Mouse (Mus musculus) limb, embryonic 14.5 days (tissue): ENCODE results near the gene Ccl17. TPM values are rescaled to one million over a fixed set of nuclear protein-coding genes. Genes with fewer than 3 reads are reported as not detected.
A peak's percentile ranks its signal among the peaks of the same experiment; 100 is the strongest.

Source experiments
- ATAC-seq: fragments of 200-750 bp; cut with Nextera tagmentation; 2 replicates; pipeline ENCODE4 v1.8.0; 2017; ENCODE audit warnings: low read depth, moderate number of reproducible peaks, moderate TSS enrichment; ENCODE audit not compliant: low FRiP score
- DNase-seq: peaks from one replicate; pipeline ENCODE4 v3.0.0-alpha.2; 2015; ENCODE audit warnings: low spot score
- H3K27ac ChIP-seq: fragments of 300-500 bp; sonication (generic); replicated peaks from 2 replicates; pipeline ENCODE4 v1.5.1; 2014; ENCODE audit warnings: low read depth, mild to moderate bottlenecking, low read length, moderate library complexity, mixed read lengths
- H3K27me3 ChIP-seq: fragments of 300-500 bp; sonication (generic); 2 replicates; pipeline ENCODE4 v1.6.1; 2014; ENCODE audit warnings: low read length, mixed read lengths; ENCODE audit not compliant: control insufficient read depth, insufficient read depth
- H3K36me3 ChIP-seq: fragments of 300-500 bp; sonication (generic); 2 replicates; pipeline ENCODE4 v1.6.1; 2014; ENCODE audit warnings: mild to moderate bottlenecking, low read length, moderate library complexity, mixed read lengths; ENCODE audit not compliant: control insufficient read depth, insufficient read depth
- H3K4me1 ChIP-seq: fragments of 300-500 bp; sonication (generic); 2 replicates; pipeline ENCODE4 v1.6.1; 2014; ENCODE audit warnings: antibody characterized with exemption, low read length, mixed read lengths; ENCODE audit not compliant: control insufficient read depth, insufficient read depth
- H3K4me2 ChIP-seq: fragments of 300-500 bp; sonication (generic); replicated peaks from 2 replicates; pipeline ENCODE4 v1.6.1; 2014; ENCODE audit warnings: low read depth, mild to moderate bottlenecking, low read length, moderate library complexity; ENCODE audit not compliant: severe bottlenecking
- H3K4me3 ChIP-seq: fragments of 300-500 bp; sonication (generic); replicated peaks from 2 replicates; pipeline ENCODE4 v1.5.1; 2014; ENCODE audit warnings: low read length
- H3K9ac ChIP-seq: fragments of 300-500 bp; sonication (generic); 2 replicates; pipeline ENCODE4 v1.6.1; 2014; ENCODE audit warnings: mild to moderate bottlenecking, low read depth, low read length, moderate library complexity; ENCODE audit not compliant: severe bottlenecking
- H3K9me3 ChIP-seq: fragments of 300-500 bp; sonication (generic); 2 replicates; pipeline ENCODE4 v1.6.1; 2016; ENCODE audit warnings: low read length; ENCODE audit not compliant: control insufficient read depth
- POLR2A ChIP-seq: fragments of 200-500 bp; IDR thresholded peaks from 2 replicates; pipeline ENCODE4 v1.8.0; 2012; ENCODE audit warnings: inconsistent platforms, mild to moderate bottlenecking, moderate library complexity, borderline replicate concordance; ENCODE audit not compliant: insufficient read depth, insufficient read length; ENCODE audit errors: extremely low read depth
- WGBS: fragments of 180-500 bp; shearing (Covaris S2); extraction: QIAGEN DNeasy Blood & Tissue Kit; methylation state at CpG from one replicate; pipeline ENCODE4 v1.1.7; 2014; 5-methylcytosine and 5-hydroxymethylcytosine counted together
- polyA plus RNA-seq, 2 experiments: library from polyadenylated mRNA; depleted of rRNA in 1 of 2; stranded (reverse) in 1 of 2; unstranded in 1 of 2; fragments of >200 nt; fragmentation: Nextera tagmentation in 1 of 2; extraction: Ambion mirVana in 1 of 2; gene quantifications; 2 replicates each; pipeline versions ENCODE4 v1.2.1 to v1.2.3; 2012 to 2014

Ccl17 gene
- polyA plus RNA-seq, 2 experiments, result 0.45 to 0.67 TPM

GRCm38 (mm10) chr8:94857011-94857345 lies 46.7 kb downstream of the Ccl17 start:
- Histone ChIP-seq H3K27me3 (no peaks in the 10 kb centered on the region), H3K27ac (no peak overlapping the region), H3K9ac (peak overlapping the region; percentile 91; the same call in 1 of the 2 replicates), H3K4me2 (no peak overlapping the region), H3K4me1 (peaks cover 4% of the 10 kb centered on the region; the same call in 1 of the 2 replicates), H3K4me3 (peak overlapping the region; percentile 91), H3K36me3 (peaks cover 49% of the 10 kb centered on the region), H3K9me3 (no peaks in the 10 kb centered on the region)
- whole genome bisulfite sequencing, result 33% methylated on average over 5 of the region's 5 CpGs
- 0 out of 2 replicates have a peak, but pooled peaks have one; percentile 4 for ATAC-seq
- DNase-seq, result no peak
- no peak for TF ChIP-seq POLR2A

DNA sequence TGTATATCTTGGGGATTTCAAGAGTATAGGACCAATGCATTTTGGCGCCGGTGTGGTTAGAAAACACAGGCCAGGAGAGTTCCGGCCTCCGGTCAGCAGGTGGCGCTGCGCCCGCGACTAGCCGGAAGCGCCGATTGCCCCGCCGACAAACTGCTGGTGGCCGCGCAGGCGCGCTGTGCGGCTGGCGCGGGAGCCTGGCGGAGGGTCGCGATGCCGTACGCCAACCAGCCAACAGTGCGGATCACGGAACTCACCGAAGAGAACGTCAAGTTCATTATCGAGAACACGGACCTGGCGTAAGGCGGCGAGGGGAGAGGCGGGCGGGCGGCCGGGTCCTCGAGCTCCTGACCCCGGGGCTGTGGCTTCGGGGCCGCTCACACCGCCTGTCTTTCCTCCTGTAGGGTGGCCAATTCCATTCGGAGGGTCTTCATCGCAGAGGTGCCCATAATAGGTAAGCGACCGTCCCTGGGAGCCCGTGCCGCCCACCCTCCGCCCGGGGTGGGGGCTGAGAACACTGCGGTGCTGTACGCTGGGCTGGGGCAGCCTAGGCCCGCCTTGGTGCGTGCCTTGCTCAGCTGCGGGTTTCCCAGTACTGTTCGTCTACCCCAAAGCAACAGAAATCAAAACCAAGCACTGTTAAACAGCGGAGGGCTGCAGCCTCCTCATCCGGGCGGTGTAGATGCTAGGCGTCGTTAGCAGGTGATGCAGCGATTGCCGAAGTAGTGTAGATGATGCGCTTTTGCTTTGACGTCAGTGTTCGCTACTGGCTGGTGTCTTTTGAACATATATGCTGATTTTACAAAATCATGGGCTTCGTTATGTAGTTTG lies 47.3 kb downstream of the Ccl17 start, which contains the start of gene Polr2c:
TSS of gene Polr2c (plus strand) at position 105 of the 828 bp plus-strand sequence.
- ATAC-seq (peak; percentile 85), DNase-seq (peak; percentile 90)
- H3K4me1 ChIP-seq, result peaks cover 4% of the 10 kb centered on the region; the same call in 1 of the 2 replicates
- under 1% methylated on average over 68 of the region's 68 CpGs for WGBS
- H3K4me3 ChIP-seq, result peak within 1 kb of the TSS; percentile 91
- peak; percentile 78; the same call in 1 of the 2 replicates for TF ChIP-seq POLR2A
- H3K4me2 ChIP-seq, result peak within 1 kb of the TSS; percentile 77
- H3K36me3 ChIP-seq, result peaks cover 48% of the 10 kb centered on the region
- no peaks in the 10 kb centered on the region for H3K9me3 ChIP-seq
- peak within 1 kb of the TSS; percentile 52; the same call in 1 of the 2 replicates for H3K27ac ChIP-seq
- H3K27me3 ChIP-seq, result no peaks in the 10 kb centered on the region
- peak within 1 kb of the TSS; percentile 91 for H3K9ac ChIP-seq

GRCm38 (mm10) chr8:94861352-94861910 lies 51.2 kb downstream of the Ccl17 start:
- TF ChIP-seq POLR2A, result no peak
- H3K9me3 ChIP-seq, result no peaks in the 10 kb centered on the region
- ATAC-seq (no peak), DNase-seq (peak; percentile 81)
- H3K4me3 ChIP-seq, result no peak overlapping the region
- peaks cover 64% of the 10 kb centered on the region for H3K36me3 ChIP-seq
- no peak overlapping the region for H3K4me2 ChIP-seq
- no peak overlapping the region for H3K9ac ChIP-seq
- no peaks in the 10 kb centered on the region for H3K27me3 ChIP-seq
- no peak overlapping the region for H3K27ac ChIP-seq
- peaks cover 4% of the 10 kb centered on the region; the same call in 1 of the 2 replicates for H3K4me1 ChIP-seq
- 72% methylated on average over 8 of the region's 8 CpGs for WGBS

Other genes with a start within 250 kb of the Ccl17 start
- 18.7 and 20.0 TPM in 2 replicates for gene Rspry1, start 208.5 kb upstream of the Ccl17 start, polyA plus RNA-seq (2012; rRNA removed)
- 36.1 and 39.5 TPM in 2 replicates for gene Rspry1, start 208.5 kb upstream of the Ccl17 start, polyA plus RNA-seq (2014; fragmentation: Nextera tagmentation; extraction: Ambion mirVana)
- 35.7 and 43.4 TPM in 2 replicates for gene Fam192a, start 208.5 kb upstream of the Ccl17 start, polyA plus RNA-seq (2012; rRNA removed)
- 61.5 and 62.4 TPM in 2 replicates for gene Fam192a, start 208.5 kb upstream of the Ccl17 start, polyA plus RNA-seq (2014; fragmentation: Nextera tagmentation; extraction: Ambion mirVana)
- gene Arl2bp, start 143.9 kb upstream of the Ccl17 start, polyA plus RNA-seq (2012; rRNA removed), result 111 and 125 TPM in 2 replicates
- 54.0 and 62.9 TPM in 2 replicates for gene Arl2bp, start 143.9 kb upstream of the Ccl17 start, polyA plus RNA-seq (2014; fragmentation: Nextera tagmentation; extraction: Ambion mirVana)
- 1.6 and 2.1 TPM in 2 replicates for gene Pllp, start 114.2 kb upstream of the Ccl17 start, polyA plus RNA-seq (2012; rRNA removed)
- 0.95 and 3.6 TPM in 2 replicates for gene Pllp, start 114.2 kb upstream of the Ccl17 start, polyA plus RNA-seq (2014; fragmentation: Nextera tagmentation; extraction: Ambion mirVana)
- gene Ccl22, start 64.9 kb upstream of the Ccl17 start, polyA plus RNA-seq (2012; rRNA removed), result not detected in 2 replicates
- gene Ccl22, start 64.9 kb upstream of the Ccl17 start, polyA plus RNA-seq (2014; fragmentation: Nextera tagmentation; extraction: Ambion mirVana), result 0.14 TPM in 1 of 2 replicates, not detected in the other
- 8.7 and 10.5 TPM in 2 replicates for gene Cx3cl1, start 38.4 kb upstream of the Ccl17 start, polyA plus RNA-seq (2012; rRNA removed)
- gene Cx3cl1, start 38.4 kb upstream of the Ccl17 start, polyA plus RNA-seq (2014; fragmentation: Nextera tagmentation; extraction: Ambion mirVana), result 8.3 and 8.6 TPM in 2 replicates
- gene Coq9, start 27.9 kb downstream of the Ccl17 start, polyA plus RNA-seq (2012; rRNA removed), result 84.5 and 88.1 TPM in 2 replicates
- 72.4 and 86.0 TPM in 2 replicates for gene Coq9, start 27.9 kb downstream of the Ccl17 start, polyA plus RNA-seq (2014; fragmentation: Nextera tagmentation; extraction: Ambion mirVana)
- gene Ciapin1, start 27.9 kb downstream of the Ccl17 start, polyA plus RNA-seq (2012; rRNA removed), result 55.0 and 55.2 TPM in 2 replicates
- 83.6 and 84.3 TPM in 2 replicates for gene Ciapin1, start 27.9 kb downstream of the Ccl17 start, polyA plus RNA-seq (2014; fragmentation: Nextera tagmentation; extraction: Ambion mirVana)
- 129 and 135 TPM in 2 replicates for gene Polr2c, start 47.0 kb downstream of the Ccl17 start, polyA plus RNA-seq (2012; rRNA removed)
- gene Polr2c, start 47.0 kb downstream of the Ccl17 start, polyA plus RNA-seq (2014; fragmentation: Nextera tagmentation; extraction: Ambion mirVana), result 135 and 140 TPM in 2 replicates
- 29.1 and 35.8 TPM in 2 replicates for gene Dok4, start 65.9 kb downstream of the Ccl17 start, polyA plus RNA-seq (2012; rRNA removed)
- gene Dok4, start 65.9 kb downstream of the Ccl17 start, polyA plus RNA-seq (2014; fragmentation: Nextera tagmentation; extraction: Ambion mirVana), result 23.3 and 26.9 TPM in 2 replicates
- gene Ccdc102a, start 107.6 kb downstream of the Ccl17 start, polyA plus RNA-seq (2012; rRNA removed), result 60.1 and 60.7 TPM in 2 replicates
- 52.9 and 66.3 TPM in 2 replicates for gene Ccdc102a, start 107.6 kb downstream of the Ccl17 start, polyA plus RNA-seq (2014; fragmentation: Nextera tagmentation; extraction: Ambion mirVana)
- 0.45 and 0.90 TPM in 2 replicates for gene Adgrg5, start 113.2 kb downstream of the Ccl17 start, polyA plus RNA-seq (2012; rRNA removed)
- gene Adgrg5, start 113.2 kb downstream of the Ccl17 start, polyA plus RNA-seq (2014; fragmentation: Nextera tagmentation; extraction: Ambion mirVana), result 0.23 and 0.33 TPM in 2 replicates
- 25.6 and 35.2 TPM in 2 replicates for gene Adgrg1, start 164.3 kb downstream of the Ccl17 start, polyA plus RNA-seq (2012; rRNA removed)
- gene Adgrg1, start 164.3 kb downstream of the Ccl17 start, polyA plus RNA-seq (2014; fragmentation: Nextera tagmentation; extraction: Ambion mirVana), result 17.6 and 20.4 TPM in 2 replicates
- gene Adgrg3, start 207.2 kb downstream of the Ccl17 start, polyA plus RNA-seq (2012; rRNA removed), result 6.7 and 8.0 TPM in 2 replicates
- 3.3 and 4.3 TPM in 2 replicates for gene Adgrg3, start 207.2 kb downstream of the Ccl17 start, polyA plus RNA-seq (2014; fragmentation: Nextera tagmentation; extraction: Ambion mirVana)
- 0.10 and 0.12 TPM in 2 replicates for gene Drc7, start 244.7 kb downstream of the Ccl17 start, polyA plus RNA-seq (2012; rRNA removed)
- gene Drc7, start 244.7 kb downstream of the Ccl17 start, polyA plus RNA-seq (2014; fragmentation: Nextera tagmentation; extraction: Ambion mirVana), result 0.26 TPM in 1 of 2 replicates, not detected in the other